Comparison of ENCODE assay signal across 7 mouse cellular contexts in genomic region chr4:117929391-117929881, GRCm38 (mm10). TPM values are rescaled to one million over a fixed set of nuclear protein-coding genes. Genes with fewer than 3 reads are reported as not detected.
DNase-seq lines count a peak whose midpoint lies in the region; ATAC-seq lines count a peak whose summit lies in the region.

TSS of gene Artn (minus strand) at chr4:117929763.

- H3K9me3 ChIP-seq in heart, embryonic 13.5 days, result peaks cover 3% of the 10 kb centered on the region; the same call in 1 of the 2 replicates
- H3K9me3 ChIP-seq in midbrain, embryonic 10.5 days (replicated peaks), result no peaks in the 10 kb centered on the region

- DNase-seq in Muller cell, postnatal 12 days (ENCODE audit: inconsistent ontology term), result peak; percentile 71
- peak; percentile 34 for DNase-seq in c-Kit-negative CD71-positive TER-119-positive erythroid progenitor cells, embryonic 14.5 days (ENCODE audit: low read depth, low spot score)
- peak; percentile 83 for DNase-seq in kidney, postnatal 14 days
- peak; percentile 62 for DNase-seq in midbrain, embryonic 10.5 days (ENCODE audit: low spot score)
- peak; percentile 72 for DNase-seq in urinary bladder, postnatal 36 days (ENCODE audit: low spot score in 2 of 2)
- DNase-seq in frontal cortex, postnatal 14 days (ENCODE audit: low spot score in 2 of 2), result no peak

- 0 out of 2 replicates have a peak, but pooled peaks have one; percentile 9 for ATAC-seq in heart, embryonic 13.5 days (ENCODE audit: extremely low read depth, insufficient number of reproducible peaks, low FRiP score, low TSS enrichment)

- H3K4me1 ChIP-seq in heart, embryonic 13.5 days, result peaks cover 40% of the 10 kb centered on the region
- peaks cover 34% of the 10 kb centered on the region for H3K4me1 ChIP-seq in midbrain, embryonic 10.5 days

- H3K4me2 ChIP-seq in heart, embryonic 13.5 days, result peak within 1 kb of the TSS; percentile 89

- WGBS in heart, embryonic 13.5 days, result under 1% methylated on average over 33 of the region's 33 CpGs
- 1% methylated on average over 33 of the region's 33 CpGs for WGBS in midbrain, embryonic 10.5 days

- peaks cover 62% of the 10 kb centered on the region for H3K27me3 ChIP-seq in heart, embryonic 13.5 days (replicated peaks)
- H3K27me3 ChIP-seq in midbrain, embryonic 10.5 days (ENCODE audit: low read depth, poor library complexity, severe bottlenecking), result peaks cover 71% of the 10 kb centered on the region

- no peak within 1 kb of the TSS for H3K27ac ChIP-seq in heart, embryonic 13.5 days (replicated peaks)
- peak within 1 kb of the TSS; percentile 46; the same call in 1 of the 2 replicates for H3K27ac ChIP-seq in midbrain, embryonic 10.5 days (replicated peaks)

- H3K36me3 ChIP-seq in heart, embryonic 13.5 days, result peaks cover 12% of the 10 kb centered on the region
- H3K36me3 ChIP-seq in midbrain, embryonic 10.5 days, result peaks cover 5% of the 10 kb centered on the region

- peak within 1 kb of the TSS; percentile 55 for H3K4me3 ChIP-seq in heart, embryonic 13.5 days
- peak within 1 kb of the TSS; percentile 54 for H3K4me3 ChIP-seq in midbrain, embryonic 10.5 days

- H3K9ac ChIP-seq in heart, embryonic 13.5 days, result peak within 1 kb of the TSS; percentile 74

RNA-seq across cellular contexts. Expression of gene Artn, which starts in this region (rescaled TPM):
- 0.66 and 0.98 TPM in 2 replicates for polyA plus RNA-seq in heart, embryonic 13.5 days (2015; fragmentation: Nextera tagmentation; extraction: Ambion mirVana)
- 0.51 and 0.81 TPM in 2 replicates for polyA plus RNA-seq in midbrain, embryonic 10.5 days (2016; fragmentation: Nextera tagmentation; extraction: Ambion mirVana)

Comparison
In these comparisons a context has a peak if more than half of its experiments do, and no peak if none do; other contexts are left out.
1. Peak in ATAC-seq, H3K4me3 ChIP-seq, H3K9ac ChIP-seq and H3K4me2 ChIP-seq in heart, embryonic 13.5 days; RNA of the gene not detected or under 1 TPM.
2. Peak in DNase-seq, H3K4me3 ChIP-seq and H3K27ac ChIP-seq in midbrain, embryonic 10.5 days; RNA of the gene not detected or under 1 TPM.
3. DNase-seq: peak in Muller cell, postnatal 12 days (single experiment), c-Kit-negative CD71-positive TER-119-positive erythroid progenitor cells, embryonic 14.5 days (single experiment), kidney, postnatal 14 days (single experiment) and urinary bladder, postnatal 36 days (2 of 2); none in frontal cortex, postnatal 14 days (0 of 2).